Mouse (Mus musculus) embryonic fibroblast, embryonic 13.5 days (primary cell): Measurements from ENCODE around the gene Kdelc2.

Experiments
- CTCF ChIP-seq: IDR thresholded peaks from 2 replicates; pipeline ENCODE4 v1.5.1; 2011; ENCODE audit warnings: mild to moderate bottlenecking, control low read depth, low read length, moderate library complexity, borderline replicate concordance; ENCODE audit not compliant: insufficient read depth
- POLR2A ChIP-seq: IDR thresholded peaks from 2 replicates; pipeline ENCODE4 v1.6.1; 2011; ENCODE audit warnings: low read depth, mild to moderate bottlenecking, control low read depth, low read length, moderate library complexity

- no peak for TF ChIP-seq CTCF
- TF ChIP-seq POLR2A = no peak
These were observed 43.4 kb upstream of the Kdelc2 start for GRCm38 (mm10) chr9:53340328-53340916.
